Mouse (Mus musculus): ENCODE measurements around the gene Tm4sf19.
"Not testable (repeated sequence)": the region's sequence is repeated elsewhere in the genome, so short reads cannot be mapped to it uniquely, and the experiment has no call there.

Gene Tm4sf19

DNA sequence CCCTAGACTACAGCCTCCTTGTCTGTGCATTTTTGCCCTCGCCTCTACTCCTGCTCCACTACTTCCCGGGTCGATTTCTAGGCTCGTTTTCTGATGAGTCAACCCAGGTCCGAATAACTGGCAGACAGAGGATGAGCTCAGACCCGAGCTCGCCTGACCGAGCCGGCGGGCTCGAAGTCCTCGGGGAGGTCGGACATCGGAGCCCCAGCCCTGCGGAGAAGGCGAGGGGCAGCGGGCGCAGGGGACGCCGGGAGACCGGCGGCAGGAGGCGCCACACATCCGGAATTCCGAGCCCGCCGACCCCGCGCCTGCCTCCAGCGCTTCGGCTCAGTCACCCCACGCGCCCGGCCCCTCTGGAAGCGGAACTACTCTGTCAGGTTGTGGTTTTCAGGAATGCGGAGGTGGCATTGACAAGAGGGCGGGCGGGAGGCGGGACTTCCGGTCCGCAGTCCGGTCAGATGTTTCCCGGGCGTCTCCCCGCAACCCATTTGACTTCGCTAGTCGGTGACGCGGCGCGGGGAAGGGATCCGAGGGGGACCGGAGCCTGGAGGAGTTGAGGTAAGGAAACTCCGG, 30.3 kb downstream of the Tm4sf19 start, which contains the start of gene Pcyt1a:
Gene Pcyt1a (plus strand): TSS at position 448 of the 573 bp plus-strand sequence.
- peak; percentile 89 for DNase-seq (ENCODE audit: low spot score)

DNA sequence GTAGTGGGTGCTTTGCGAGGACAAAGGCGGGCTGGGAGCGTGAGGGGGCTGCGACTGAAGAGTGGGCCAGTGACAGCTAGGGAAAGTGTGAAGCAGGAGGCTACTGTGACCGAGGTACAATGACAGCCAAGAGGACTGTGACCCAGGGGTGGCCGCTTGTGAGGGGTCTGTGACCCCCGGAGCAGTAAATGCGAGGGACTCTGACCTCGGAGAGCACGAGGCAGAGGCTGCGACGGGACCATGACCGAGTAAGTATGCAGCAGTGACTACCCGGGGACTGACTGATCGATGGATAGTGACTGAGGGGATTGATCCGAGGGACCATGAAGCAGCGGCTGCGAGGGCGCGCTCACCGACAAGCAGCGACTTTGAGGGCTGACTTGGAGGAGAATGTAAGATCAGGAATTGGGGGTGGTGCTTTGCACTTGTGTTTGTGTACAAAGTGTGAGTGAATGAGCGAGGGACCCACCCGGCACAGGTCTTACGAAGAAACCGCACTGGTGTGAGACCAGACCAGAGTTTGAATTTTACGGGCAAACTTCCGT, 30.8 kb downstream of the Tm4sf19 start:
- DNase-seq (ENCODE audit: low spot score), result no peak

DNA sequence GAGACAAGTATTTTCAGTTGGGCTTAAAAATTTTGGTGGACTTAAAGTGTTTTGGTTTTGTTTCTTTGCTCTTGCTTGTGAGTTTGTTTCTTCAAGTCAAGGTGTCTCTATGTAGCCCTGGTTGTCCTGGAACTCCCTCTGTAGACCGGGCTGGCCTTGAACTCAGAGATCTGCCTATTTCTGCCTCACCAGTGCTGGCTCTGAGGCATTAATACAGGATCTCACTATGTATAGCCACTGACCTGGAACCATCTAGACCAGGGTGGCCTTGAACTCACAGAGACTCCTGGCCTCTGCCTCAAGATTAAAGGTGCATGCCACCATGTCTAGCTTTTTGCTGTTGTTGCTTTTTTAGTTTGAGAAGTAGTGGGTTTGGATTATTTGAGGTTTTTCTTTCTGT, 31.6 kb downstream of the Tm4sf19 start:
- no peak for DNase-seq (ENCODE audit: low spot score)

DNA sequence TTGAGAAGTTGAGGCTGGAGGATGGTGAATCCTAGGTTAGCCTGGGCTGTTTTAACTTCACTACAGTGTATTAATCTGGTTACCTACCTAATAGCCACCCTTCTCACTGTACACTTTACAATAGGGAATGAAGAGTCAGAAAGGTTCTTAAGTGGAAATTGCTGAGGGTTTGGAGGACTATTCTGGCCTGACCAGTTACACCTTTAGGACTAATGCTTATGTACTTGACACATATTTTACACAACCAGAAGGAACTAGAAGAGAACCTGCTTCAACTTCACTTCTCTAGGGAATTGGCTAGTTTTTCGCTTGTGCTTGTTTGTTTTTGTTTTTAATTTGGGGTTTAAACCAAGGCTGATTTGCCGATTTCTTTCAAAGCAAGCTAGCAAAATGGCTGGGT, 32.8 kb downstream of the Tm4sf19 start:
- no peak for DNase-seq (ENCODE audit: low spot score)

DNA sequence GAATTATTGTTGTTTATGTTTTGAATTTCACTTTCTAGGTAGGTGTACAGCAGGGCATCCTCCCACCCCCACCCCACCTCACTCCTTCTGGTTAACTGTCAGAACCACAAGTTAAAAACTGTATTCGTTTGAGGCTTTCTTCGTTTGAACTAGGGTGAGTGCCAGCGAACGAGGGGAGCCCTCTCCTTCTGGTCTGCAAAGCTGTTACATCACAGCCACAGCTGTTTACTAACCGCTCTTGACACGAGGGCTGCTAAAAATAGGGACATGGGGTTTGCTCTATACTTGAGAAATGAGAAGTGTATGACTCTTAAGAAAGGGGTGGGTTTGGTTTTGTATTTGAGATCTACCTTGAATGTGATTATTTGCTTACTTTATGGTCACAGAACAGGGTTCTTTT, 33.8 kb downstream of the Tm4sf19 start:
- DNase-seq (ENCODE audit: low spot score), result no peak

DNA sequence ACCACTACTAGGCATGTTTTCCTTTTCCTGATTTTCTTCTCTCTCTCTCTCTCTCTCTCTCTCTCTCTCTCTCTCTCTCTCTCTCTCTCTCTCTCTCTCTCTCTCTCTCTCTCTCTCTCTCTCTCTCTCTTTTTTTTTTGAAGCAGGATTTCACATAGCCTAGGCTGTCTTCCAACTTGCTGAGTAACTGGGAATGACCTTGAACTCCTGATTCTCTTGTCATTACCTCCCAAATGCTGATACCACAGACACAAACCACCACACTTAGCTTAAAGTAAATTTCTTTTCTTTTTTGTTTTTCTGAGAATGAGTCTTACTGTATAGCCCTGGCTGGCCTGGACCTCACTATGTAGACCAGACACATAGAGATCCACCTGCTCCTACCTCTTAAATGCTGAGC, 34.4 kb downstream of the Tm4sf19 start:
- DNase-seq (ENCODE audit: low spot score), result no peak

DNA sequence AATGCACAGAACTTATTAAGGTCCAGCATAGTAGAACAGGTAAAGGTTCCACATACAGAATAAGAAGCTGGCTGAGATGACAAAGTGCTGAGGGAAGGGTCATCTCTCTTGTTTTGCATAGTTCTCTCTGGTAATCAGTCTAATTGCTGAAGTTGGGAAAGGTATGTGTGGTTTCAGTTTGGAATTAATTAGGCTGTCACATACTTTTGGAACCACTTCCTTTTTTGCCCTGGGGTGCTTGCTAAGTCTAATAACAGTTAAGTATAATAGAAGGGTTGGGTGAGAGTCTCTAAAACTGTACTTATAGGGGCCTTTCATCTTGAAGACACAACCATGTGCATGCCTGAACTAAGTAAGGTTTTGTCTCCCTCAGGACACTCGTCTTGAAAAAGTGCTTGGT, 36.4 kb downstream of the Tm4sf19 start:
- DNase-seq (ENCODE audit: low spot score), result no peak

DNA sequence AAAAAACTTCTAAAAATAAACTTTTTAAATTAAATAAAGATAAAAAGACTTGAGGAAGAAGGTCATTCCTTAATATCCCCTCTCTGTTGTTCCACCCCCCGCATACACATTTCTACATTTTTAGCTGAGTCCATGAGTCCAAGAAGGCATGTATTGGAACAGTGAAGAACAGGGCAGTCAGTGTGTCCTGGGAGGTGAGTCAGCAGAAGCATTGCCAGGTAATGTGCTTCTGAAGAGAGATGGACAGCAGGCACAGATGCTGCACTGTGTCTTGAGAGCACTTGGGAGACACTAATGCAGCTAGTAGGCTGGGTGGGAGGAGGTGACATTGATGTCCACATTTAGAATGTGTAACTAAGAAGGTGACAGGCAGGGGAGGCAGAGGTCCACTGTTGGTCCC, 37.0 kb downstream of the Tm4sf19 start:
- DNase-seq (ENCODE audit: low spot score), result no peak

DNA sequence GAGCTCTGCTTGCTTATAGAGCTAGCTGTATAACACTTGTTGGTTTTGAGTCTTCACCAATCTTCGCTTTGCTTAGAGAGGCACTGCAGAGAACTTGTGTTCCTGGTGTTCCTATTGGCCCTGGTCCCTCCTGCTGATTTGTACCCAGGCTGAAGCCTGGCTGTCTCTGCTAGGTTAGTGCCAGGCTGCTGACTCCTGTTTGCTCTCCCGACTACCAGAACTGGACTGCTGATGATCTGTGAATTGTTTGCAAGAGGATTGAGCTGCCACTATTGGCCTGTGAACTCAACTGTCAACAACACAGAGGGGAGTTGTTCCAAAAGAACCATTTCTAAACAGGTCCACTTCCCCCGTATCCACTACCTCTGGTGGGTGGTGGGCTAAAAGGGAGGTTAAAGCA, 41.1 kb downstream of the Tm4sf19 start:
- no peak for DNase-seq (ENCODE audit: low spot score)

DNA sequence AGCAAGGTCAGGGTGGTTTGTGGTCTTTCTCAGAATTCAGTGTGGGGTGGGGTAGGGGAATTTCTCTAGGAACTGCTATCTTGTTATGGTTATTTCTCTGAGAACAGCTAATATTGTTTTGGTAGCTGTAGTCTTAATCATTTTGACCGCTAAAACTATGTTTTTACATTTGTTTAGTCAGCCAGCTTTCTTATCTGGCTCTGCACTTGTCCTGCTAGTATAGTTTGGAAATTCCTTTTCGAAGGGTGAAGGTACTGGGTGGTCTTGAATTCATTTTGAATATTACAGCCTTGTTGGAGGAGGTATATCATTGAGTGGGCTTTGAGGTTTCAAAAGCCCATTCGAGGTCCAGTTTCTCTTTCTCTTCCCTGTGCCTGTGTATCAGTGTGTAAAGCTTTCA, 44.3 kb downstream of the Tm4sf19 start:
- DNase-seq (ENCODE audit: low spot score), result not testable (repeated sequence)

DNA sequence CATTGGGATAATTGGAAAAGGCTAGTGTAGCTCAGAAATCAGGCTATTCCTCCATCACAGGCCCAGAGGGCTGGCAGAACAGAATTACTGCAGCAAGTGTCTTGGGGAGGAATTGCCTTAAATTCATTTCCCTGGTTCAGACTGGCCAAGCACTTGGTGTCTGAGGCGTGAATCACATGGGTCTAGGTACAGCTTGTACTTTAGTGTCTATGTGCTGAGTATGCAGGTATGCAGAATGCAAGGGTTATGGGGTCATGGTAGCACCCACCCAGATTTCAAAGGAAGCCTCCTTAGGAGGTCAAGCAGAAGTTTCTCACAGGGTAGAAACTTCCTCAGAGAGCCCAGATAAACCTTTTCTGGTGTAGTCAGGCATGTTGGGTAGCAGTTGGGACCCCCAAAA, 45.3 kb downstream of the Tm4sf19 start:
- DNase-seq (ENCODE audit: low spot score), result no peak

DNA sequence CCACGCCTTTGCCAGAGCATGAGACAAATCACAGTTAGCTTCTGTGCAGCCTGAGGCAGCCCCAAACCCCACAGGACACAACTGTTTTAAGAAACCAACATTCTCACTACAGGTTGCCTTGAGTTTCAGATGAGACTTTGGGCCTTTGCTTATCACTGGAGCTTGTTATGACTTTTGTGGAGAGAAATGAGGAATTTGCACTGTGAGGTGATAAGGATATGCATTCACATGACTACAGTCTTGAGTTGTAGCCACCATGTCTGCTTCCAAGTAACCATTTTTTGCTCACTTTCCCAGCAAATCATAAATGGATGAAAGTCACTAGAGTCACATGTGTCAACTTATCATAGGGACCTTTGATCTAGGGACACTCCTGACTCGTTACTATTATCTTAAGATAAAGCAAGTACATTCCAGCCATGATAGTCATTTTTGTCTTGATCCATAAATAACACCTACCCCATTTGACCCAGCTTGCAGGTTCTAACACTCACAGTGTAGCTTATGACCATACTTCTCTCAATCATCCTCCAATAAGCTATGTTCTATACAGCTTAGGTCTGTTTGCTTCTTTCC, 46.3 kb downstream of the Tm4sf19 start:
- no peak for DNase-seq (ENCODE audit: low spot score)

DNA sequence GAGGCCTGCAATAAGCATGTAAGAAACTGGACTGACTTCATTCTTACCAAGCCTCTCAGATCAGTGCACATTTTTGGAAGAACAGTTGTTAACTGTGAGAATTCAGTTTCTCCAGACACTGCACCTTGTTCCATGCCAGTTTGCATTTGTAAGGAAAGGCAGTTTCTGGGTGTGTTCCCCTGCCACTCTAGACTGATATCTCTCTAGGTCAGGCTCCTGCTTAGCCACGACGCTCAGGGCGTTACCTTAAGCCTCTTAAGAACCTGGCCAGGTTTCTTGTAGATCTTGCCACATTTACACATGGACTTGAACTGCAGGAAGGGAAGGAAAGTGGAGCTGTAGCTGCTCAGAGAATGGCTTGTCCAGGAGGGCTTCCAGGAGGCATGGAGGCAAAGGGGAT, 49.4 kb downstream of the Tm4sf19 start:
- no peak for DNase-seq (ENCODE audit: low spot score)

DNA sequence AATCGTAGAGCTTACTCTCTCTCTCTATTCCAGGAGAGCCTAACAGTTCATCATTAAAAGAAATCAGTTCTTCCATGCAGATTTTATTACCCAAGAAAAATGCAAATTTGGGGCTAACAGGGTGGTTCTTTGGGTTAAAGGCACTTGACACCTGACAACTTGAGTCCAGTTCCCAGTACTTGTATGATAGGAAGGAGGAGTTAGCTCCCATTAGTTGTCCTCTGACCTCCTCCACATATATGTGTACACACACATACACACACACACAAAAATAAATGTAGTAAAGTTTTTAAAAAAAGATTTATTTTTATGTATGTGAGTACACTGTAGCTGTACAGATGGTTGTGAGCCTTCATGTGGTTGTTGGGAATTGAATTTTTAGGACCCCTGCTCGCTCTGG, 49.8 kb downstream of the Tm4sf19 start:
- no peak for DNase-seq (ENCODE audit: low spot score)

DNA sequence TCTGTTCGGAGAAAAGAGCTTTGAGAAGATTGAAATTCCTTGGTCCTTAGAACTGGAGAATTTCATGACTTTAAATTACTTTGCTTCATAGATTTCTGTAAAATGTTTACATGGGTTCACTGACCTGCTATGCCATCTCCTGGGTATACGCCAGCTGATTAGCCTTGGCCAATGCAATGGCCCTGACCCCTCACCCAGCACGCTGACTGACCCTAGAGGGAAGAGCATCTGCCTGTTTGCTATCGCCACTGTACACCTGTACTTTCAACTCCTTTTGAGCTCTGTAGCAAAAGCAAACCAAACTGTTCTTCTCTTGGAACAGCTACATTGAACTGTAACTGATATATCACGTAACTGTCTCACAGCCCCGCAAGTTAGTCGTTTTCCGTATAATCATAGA, 52.8 kb downstream of the Tm4sf19 start:
- DNase-seq (ENCODE audit: low spot score), result no peak

DNA sequence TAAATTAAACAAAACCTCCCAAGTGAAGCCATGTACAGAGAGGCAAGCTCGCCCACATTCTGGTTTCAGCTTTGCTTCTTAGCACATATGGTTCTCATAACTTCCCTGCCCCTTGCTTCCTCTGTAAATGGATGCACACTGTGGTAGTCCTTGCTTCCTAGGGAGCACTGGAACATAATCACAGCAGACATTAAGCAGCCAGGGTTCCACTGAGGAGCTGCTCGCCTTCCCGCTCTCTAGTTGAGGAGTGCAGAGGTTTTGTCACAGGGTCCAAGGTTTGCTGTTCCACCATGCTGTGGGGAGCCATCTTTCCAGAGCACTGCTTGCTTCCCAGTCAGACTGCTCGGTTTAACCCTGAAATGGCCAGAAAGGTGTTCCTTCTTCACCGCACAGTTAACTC, 54.3 kb downstream of the Tm4sf19 start:
- no peak for DNase-seq (ENCODE audit: low spot score)

DNA sequence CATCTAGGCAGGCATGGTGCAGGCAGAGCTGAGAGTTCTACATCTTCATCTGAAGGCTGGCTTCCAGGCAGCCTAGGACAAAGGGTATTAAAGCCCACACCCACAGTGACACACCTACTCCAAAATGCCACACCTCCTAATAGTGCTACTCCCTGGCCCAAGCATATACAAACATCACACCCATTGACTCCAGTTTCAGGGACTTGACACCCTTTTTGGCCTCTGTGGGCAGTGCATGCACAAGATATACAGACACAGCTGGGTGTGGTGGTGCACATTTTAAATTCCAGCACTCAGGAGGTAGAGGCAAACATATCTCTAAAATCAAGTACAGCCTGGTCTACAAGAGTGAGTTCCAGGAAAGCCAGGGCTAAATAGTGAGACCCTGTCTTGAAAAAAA, 55.8 kb downstream of the Tm4sf19 start:
- no peak for DNase-seq (ENCODE audit: low spot score)

DNA sequence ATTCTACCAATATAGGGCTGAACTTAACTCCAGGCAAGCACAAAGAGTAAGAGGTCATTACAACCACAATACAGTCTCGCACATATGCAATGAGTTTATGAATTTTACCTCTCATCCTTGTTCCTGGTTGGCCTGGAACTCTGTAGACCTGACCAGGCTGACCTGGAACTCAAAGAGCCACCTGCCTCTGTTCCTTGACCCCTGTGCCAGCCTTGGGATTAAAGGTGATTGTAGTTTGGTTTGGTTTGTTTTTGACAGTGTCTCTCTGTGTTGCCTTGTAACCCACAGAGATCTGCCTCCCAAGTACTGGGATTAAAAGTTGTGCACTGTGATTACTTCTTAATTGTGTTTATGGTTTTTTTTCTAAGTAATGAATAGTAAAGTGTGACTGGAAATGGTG, 56.5 kb downstream of the Tm4sf19 start:
- DNase-seq (ENCODE audit: low spot score), result no peak

Data from urinary bladder, postnatal 14 days (tissue).